Mouse (Mus musculus): Measurements from ENCODE around the gene Sub1.
A peak's percentile ranks its signal among the peaks of the same experiment; 100 is the strongest.

The Sub1 gene

DNA sequence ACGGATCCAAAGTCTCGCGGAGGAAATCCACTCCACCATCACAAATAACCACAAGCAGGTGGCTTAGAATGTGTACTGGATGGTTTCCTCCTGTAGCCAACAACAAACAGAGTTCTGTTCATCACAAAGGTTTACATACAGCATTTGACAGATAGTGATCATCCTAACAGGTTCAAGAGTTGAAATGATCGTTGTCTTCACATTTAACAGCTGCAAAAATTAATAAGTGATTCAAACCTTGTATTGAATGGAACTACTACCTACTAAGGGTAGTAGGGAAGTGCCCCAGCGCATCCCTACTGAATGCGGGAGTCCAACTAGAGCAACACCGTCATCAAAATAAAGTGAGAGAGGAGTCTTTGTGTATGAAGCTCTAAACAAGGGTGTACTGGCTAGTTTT is at the start of gene Sub1:
Gene Sub1 (minus strand): TSS at position 101 of the 400 bp plus-strand sequence.
- no peak for DNase-seq

DNA sequence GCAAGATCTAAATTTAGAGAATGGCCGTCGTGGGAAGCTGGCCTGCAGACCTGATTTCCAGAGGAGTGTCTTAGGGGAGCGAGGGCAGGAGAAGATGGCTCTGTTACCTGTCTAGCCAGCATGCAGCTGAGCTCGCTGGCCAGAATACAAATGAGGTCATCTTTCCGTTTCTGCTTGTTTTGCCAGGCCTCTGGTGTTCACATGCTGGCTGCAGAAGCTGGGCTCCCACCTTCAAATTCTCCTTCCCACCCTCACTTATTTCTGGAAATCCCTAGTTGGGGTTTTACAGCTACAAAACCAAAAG is 43.6 kb upstream of the Sub1 start:
- no peak for DNase-seq

DNA sequence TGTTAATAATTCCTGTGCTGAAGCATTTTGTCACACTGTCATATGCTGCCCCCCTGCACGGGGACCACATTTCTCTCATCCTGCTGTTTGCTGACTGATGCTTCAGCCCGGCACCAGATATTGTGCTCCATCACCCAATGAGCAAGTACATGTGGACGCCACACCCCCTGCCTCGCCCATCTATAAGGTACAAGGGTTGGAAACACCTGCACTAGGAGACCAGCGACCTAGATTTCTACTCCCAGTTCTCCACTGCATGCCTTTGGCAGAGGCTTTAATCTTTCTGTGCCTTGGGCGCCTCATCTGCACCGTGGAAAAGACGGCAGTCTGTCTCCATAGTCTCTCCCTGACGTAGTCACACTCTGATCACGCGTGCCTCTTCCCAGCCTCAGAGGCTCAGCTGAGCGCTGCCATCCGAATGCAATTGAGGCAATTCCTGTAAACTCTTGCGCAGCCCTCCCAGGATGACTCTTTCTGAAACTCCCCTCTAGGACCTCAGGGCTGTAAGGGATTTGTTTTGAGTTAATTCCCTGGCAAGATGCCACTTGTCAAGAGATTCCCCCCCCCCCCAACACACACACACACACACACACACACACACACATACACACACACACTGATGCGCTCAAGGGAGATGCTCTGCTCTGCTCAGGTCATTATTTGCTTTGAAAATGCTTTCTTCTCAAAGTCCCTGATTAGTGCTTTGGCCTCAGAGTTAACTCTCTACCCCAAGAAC is 43.1 kb upstream of the Sub1 start:
- peak; percentile 20 for DNase-seq

DNA sequence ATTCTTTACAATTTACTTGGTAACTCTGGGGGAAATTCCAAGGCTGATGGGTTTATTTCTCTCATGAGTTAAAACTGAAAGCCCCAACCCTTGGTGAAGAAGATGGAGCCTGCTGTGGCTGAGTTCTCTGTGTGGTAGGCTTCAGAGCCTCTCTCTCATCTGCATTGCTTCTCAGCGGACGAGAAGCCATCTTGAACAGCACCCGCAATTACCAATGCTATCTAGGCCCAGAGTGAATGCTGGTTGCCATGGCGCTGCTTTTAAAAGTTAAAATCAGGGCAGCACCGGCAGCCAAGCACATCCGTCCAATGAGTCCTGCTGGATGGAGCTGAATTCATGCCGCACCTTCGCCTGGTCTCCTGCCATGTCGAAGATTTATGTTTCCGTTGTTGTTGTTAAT is 42.5 kb upstream of the Sub1 start:
- DNase-seq, result no peak

DNA sequence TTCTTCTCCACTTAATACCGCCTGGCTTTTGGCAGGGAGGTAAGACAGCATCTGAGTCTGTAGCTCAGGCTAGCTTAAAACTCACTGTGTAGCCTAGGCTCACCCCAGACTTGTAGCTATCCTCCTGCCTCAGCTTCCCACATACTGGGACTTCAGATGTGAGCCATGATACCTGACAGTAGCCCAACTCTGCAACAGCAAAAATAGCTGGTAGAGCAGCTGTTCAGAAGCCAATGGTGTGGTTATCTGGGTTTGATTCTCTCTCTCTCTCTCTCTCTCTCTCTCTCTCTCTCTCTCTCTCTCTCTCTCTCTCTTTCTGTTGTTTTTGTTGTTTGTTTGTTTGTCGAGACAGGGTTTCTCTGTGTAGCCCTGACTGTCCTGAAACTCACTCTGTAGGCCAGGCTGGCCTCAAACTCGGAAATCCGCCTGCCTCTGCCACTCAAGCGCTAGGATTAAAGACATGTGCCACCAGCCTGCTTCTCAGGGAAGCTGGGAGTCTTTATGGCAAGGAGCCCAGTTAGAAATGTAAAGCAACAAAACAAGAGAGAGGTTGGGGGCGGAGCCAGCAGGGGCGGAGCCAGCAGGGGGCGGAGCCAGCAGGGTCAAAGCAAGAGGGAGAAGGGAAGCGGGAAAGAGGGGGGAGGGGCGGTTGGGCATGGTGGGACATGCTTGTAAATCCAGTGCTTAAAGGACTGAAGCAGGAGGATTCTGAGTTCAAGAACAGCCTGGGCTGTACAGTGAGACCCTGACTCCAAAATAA is 41.3 kb upstream of the Sub1 start:
- DNase-seq, result no peak

DNA sequence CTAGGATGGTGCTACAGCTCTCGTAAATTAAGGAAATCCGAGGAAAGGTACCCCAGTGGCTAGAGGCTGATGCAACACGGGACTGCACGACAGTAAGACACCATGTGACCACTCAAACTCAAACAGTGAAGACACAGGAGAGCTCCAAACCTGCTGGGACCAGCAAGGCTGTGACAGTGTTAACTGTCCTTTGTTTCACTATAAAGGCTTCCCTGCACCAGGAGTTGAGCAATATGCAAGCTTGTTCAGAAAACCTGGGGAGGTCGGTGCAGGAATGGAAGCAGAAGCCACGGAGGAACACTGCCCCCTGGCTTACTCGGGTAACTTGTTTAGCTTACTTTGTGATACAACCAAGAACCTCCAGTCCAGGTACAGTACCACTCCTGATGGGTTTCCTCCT is 40.4 kb upstream of the Sub1 start:
- no peak for DNase-seq

DNA sequence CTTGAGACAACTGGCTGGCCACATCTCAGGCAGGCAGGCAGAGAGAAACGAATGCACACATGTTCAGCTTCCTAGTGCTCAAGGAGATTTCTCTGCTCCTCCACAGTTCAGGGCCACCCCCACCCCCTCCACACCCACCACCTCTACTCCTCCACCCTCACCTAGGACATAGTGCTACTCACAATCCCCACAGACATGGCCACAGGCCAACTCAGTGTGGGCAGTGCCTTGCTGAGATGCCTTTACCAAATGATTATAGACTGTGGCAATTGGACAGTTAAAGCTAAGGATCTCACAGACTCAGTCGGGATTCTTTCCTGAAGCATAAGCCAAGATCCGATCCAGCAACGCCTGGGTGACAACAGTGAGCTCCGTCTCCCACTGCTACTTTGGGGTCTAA is 39.9 kb upstream of the Sub1 start:
- DNase-seq, result peak; percentile 26

DNA sequence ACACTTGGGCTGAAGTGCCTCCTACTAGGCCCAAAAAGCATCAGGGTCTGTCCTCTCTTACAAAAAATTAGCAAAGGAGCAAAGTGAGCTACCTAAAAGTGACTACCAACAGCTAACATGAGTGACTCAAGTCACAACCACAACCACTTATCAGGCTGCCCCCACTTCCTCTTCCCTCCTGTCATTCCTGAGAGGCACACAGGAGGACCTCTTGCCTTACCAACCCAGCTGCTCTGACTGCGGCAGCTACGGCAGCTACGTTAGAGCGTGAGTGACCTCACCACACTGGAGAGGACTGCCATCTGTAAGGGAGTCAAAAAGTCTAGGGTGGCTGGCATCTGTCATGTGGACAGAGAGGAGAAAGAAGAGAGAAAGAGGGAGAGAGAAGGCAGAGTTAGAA is 37.5 kb upstream of the Sub1 start:
- DNase-seq, result no peak

DNA sequence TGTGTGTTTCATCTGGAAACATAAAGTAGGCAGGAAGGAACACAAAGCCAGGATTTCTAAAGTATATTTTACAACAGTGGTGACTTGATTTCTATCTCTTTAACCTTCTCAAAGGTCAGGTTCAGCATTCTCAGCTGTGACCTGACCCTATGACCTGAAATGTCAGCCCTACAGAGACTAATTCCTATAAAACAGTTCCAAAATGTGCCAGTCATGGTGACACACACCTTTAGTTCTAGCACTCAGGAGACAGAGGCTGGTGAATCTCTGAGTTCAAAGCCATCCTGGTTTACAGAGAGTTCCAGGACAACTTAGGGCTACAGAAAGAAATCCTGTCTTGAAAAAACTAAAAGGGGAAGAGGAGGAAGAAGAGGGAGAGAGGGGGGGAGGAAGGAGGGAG is 36.4 kb upstream of the Sub1 start:
- no peak for DNase-seq

DNA sequence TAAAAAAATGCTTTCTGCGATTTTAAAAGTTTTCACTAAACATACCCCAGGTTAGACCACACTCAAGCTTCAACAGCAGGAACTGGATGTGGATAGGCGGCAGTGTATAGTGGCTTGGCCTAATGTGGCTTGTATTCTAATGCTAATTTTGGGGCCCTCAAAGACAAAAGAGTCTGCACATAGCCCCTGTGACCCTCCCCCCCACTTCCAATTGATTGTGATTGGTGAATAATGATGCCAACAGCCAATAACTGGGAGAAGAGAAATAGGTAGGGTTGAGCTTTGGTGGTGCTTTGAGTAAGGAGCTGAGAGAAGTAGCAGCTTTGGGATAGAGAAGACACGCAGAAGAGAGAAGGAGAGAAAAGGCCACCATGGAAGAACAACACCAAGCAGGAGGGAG is 35.7 kb upstream of the Sub1 start:
- DNase-seq, result no peak

DNA sequence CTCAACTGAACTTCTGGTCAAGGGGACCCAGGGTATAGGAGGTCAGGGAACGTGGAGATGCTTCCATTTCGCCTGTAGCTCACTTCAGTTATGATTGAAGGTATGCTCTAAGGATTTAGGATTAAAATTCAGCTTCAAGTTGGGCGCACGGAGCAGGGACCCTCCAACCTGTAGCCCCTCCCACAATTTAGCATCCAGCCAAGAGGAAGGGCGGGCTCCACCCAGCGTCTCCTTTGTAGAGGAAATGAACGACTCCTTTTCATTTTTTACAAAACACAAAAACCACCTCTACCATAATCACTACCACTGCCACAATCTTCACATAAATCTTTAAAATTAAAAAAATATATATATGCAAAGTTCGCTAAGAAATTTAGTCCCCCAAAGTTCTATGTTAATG is 35.1 kb upstream of the Sub1 start:
- DNase-seq, result no peak

DNA sequence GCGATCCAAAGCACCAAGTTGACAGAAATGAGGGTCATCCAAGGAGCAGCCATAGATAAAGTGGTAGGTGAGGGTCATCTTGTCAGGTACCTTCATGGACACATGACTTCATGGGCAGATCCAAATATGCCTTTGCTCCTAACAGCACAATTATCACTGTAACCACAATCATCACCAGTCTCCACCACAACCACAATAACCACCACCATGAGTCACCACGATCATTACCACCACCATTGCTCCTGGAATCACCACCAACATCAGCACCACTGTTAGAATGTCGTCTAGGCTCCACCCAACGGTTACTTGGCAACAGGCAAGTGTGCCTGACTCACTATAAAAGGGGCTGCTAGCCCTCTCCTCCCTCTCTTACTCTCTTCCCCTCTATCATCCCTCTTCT is 33.4 kb upstream of the Sub1 start:
- no peak for DNase-seq

DNA sequence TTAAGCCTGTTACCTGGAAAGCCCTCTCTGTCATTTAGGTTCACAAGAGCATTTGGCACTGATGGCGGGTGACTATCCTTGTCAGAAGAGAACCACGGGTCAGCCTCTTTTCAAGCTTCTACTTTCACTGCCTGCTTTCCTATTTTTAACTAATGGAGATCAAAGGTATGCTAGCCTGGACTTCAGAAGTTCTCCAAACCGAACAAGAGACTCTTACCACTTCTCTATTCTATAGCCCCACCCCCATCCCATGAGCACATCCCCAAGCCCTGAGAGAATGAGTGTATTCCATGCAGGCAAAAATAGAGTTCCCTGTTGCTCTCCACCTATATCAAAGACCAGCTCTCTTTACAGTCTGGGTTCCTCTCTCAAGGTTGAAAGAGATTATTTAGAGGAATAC is 31.0 kb upstream of the Sub1 start:
- DNase-seq, result no peak

DNA sequence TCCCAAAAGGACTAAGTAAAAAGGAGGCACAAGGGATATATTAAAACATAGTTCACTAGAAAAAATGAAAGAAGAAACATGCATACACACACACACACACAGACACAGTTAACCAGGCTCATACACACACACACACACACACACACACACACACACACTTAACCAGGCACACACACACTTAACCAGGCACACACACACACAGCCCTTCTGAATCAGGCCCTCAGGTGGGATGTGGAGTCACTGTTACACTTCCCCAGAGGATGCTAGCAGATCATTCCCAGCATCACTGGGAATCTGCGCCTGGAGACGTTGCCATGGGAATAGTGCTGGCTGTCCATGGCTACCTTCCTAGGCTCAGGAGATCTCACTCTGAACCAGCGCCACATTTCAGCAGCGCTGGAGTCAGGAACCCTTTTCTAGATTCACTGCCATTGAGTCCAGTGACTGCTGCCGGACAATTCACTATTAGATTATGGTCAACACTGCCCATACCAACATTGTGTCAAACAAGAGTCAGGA is 30.2 kb upstream of the Sub1 start:
- no peak for DNase-seq

DNA sequence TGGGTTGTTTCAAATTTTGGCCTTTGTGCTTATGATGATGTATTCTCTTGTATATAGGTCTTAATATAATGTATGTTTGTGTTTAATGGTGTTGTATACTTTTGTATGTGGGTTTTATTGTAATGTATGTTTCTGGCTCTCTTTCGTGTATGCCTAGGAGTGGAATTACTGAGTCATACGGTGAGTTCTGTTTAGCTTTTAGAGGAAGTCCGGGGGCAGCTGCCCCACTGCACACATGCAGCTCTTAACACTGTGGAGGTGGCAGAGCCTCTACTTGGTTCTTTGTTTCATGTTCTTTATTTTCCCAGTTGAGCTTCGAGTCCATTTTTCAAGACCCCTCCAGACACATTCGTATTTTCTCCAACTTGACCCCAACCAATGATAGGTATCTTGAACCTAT is 29.2 kb upstream of the Sub1 start:
- no peak for DNase-seq

DNA sequence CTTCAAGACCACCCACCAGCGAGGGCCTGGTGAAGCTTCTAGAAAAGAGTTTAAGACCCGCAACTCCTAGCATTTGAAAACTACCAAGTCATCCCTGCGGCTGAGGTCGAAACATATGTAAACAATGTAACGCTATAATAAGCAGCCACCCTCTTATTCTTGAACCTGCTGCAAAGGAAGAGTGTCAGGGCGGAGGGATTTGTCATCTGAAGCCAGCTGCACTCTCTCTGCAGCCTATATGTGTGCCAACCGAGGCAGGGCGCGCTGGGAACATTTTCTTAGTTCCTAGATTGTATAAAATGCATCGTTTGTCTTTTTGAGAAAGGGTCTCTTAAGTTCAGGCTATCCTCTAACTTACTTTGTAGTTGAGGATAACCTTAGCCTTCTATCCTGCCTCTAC is 28.6 kb upstream of the Sub1 start:
- DNase-seq, result no peak

DNA sequence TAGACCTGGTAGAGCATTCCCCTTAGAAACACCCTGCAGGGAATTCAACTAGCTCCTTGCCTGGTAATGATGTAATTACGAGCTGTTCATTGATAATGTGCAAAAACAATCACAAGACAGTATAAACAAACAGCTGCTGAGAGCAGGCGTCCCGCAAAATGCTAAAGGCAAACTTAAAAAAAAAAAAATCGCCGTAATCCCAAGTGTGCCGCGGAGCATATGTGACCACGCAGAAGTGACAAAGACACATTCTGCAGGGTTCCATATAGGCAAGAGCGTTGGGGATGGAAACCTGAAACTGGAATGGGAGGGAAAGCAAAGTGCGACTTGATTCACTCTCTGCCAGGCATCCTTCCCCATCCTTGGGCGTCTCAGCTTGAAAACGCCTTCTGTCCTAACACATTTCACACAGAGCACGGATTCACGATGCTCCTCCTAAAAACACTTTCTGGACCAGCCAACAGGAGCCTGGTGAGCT is 28.0 kb upstream of the Sub1 start:
- DNase-seq, result peak; percentile 65

DNA sequence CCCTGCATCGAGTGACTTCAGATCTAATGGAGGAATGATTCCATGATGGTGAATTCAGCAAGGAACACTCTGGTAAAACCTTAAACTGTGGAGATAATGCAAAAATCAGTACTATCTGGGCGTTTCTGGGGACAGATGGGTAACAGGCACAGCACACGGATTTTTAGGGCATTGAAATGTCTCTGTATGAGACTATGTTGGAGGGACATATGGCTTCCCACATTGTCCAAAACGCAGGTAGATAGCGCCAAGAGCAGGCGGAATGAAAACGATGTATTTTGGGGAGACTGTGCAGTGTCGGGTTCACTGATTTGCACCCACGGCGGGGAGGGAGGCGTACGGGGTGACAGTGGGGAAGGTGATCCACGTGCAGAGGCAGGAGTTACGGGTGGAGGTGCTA is 22.7 kb upstream of the Sub1 start:
- no peak for DNase-seq

DNA sequence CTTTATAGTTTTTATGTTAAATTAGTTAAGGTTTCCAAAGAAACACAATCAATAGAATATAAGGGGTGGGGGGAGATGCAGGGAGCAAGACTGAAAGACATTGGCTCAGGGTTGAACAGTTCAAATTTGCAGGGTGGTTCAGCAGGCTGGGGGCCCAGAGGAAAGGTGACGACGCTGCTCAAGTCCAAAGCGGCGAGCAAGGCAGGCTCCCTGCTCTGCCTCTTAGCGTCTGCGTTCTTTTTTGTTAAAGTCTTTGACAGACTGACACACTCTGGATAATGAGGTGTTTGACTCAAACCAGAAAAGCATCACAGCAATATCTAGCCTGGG is 21.6 kb upstream of the Sub1 start:
- DNase-seq, result no peak

DNA sequence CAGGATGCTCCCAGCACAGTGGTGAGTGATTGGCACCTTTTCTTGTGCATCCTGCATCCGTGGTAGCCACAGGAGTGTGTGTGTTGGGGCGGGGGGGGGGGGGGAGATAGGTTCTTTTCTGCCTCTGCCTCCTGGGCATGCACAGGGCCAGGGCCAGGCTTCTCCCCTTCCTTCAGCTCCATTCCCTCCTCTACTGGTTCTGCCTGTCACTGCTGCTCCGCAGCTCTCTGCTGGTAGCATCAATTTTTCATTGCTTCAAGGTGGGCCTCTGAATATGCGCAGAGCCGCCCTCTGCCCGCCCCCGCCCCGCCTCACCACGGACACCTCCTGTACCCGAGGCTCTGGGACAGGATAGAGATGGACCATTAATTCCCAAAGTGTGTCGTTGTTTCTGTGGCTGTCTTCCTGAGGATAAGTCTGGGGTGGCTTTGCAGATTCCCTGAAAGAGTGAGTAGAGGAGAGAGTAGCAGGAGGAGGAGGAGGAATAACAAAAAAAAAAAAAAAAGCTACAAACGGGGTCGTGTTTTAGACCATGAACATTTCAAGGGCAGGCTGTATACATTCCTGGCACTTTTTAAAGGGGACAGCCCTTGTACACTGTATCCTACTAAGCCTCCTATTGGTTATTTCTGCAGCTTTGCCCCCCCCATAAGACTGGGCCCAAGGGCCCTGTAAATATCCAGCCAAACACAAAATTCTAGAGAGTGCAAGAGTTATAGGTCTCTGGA is 21.1 kb upstream of the Sub1 start:
- no peak for DNase-seq

DNA sequence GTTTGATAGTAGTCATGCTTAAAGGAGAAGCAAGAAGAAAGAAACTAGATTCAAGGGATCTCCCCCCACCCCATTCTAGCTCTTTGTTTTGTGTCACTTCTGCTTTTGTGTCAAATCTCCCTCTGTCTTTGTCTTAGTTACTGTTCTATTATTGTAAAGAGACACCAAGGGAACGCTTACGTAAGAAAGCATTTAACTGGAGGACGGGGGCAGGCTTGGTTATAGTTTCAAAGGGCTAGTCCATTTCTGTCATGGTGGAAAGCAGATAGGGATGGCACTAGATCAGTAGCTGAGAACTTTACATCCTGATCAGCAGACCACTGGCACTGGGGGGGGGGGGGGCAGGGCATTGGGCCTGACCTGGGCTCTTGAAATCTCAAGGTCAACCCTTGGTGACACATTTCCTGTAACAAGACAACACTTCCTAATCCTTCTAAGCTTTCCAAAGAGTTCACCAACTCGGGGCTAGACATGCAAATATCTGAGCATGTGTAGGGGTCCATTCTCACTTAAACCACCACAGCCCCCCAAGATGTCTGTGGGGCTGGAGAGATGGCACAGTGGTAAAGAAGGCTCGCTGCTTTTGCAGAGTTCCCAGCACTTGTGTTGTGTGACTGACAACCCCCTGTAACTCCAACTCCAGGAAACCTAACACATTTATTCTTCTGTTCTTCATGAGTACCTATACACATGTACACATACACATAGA is 17.6 kb upstream of the Sub1 start:
- DNase-seq, result no peak

DNA sequence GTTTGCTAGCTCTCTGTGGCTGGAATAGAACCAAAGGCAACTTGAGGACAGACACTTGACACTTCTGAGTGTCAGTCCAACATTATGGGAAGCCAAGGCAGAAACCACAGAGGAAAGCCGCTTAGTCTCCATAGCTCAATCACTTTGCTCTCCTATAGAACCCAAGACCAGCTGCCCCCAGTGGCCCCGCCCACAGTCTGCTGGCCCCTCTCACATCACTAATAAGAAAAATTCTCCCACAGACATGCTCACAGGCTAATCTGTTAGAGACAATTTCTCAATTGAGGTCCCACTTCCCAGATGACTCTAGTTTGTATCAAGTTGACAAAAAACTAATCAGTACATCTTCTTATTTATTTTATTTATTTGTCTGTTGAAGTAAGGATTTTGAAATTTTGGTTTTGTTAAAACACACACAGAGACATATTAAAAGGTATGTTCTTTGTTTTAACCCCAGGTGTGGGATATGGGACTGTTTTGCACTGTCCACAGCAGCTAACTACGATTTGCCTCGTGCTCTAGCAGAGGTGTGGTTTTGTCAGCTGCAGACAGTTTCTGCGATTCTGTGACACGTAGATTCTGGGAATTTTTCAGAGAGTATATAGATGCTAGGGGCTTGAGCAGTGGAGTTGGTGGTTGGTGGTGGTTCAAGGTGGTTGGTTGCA is 16.9 kb upstream of the Sub1 start:
- no peak for DNase-seq

DNA sequence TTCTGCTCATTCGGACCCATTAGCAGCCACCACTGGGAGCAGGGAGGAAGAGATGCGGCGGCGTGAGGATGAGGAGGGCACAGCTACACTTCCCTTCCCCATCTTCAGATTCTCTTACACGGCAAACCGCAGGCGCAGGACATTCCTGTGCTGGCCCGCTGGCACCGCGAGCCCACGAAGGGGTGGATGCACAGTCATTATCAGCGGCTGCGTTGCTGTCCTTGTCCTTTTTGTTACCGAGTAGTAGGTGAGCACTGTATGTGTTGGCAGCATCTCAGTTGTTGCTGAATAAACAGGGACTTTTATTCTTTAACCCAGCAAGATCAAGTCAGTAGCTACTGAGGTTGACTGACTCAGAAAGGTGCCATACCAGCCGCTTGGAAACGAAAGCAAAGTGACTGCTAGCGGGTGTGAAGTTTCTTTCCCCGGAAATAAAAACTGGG is 13.8 kb upstream of the Sub1 start:
- no peak for DNase-seq

Measured in right cerebral cortex, adult 18-20 months (tissue).